Mouse (Mus musculus) midbrain, embryonic 16.5 days (tissue): ENCODE data around the gene Dgkz. TPM values are rescaled to one million over a fixed set of nuclear protein-coding genes. Genes with fewer than 3 reads are reported as not detected.

Experiments used
- ATAC-seq: fragments of 200-750 bp; cut with Nextera tagmentation; 2 replicates; pipeline ENCODE4 v1.8.0; 2017; ENCODE audit warnings: moderate TSS enrichment
- H3K27ac ChIP-seq: fragments of 300-500 bp; sonication (generic); 2 replicates; pipeline ENCODE4 v1.5.1; 2014; ENCODE audit warnings: mild to moderate bottlenecking, low read length, mixed read lengths
- H3K27me3 ChIP-seq: fragments of 300-500 bp; sonication (generic); 2 replicates; pipeline ENCODE4 v1.6.1; 2014; ENCODE audit warnings: low read depth, low read length, mixed read lengths; ENCODE audit not compliant: control insufficient read depth, insufficient read depth
- H3K36me3 ChIP-seq: fragments of 300-500 bp; sonication (generic); 2 replicates; pipeline ENCODE4 v1.6.1; 2014; ENCODE audit warnings: mild to moderate bottlenecking, low read length, moderate library complexity, mixed read lengths; ENCODE audit not compliant: control insufficient read depth, insufficient read depth
- H3K4me1 ChIP-seq: fragments of 300-500 bp; sonication (generic); 2 replicates; pipeline ENCODE4 v1.6.1; 2014; ENCODE audit warnings: mild to moderate bottlenecking, low read length, mixed read lengths; ENCODE audit not compliant: control insufficient read depth, insufficient read depth
- H3K4me2 ChIP-seq: fragments of 300-500 bp; sonication (generic); 2 replicates; pipeline ENCODE4 v1.6.1; 2014; ENCODE audit warnings: mild to moderate bottlenecking, low read length, mixed read lengths
- H3K4me3 ChIP-seq: fragments of 300-500 bp; sonication (generic); 2 replicates; pipeline ENCODE4 v1.5.1; 2014; ENCODE audit warnings: low read depth, mild to moderate bottlenecking, low read length, moderate library complexity, mixed read lengths
- H3K9ac ChIP-seq: fragments of 300-500 bp; sonication (generic); 2 replicates; pipeline ENCODE4 v1.6.1; 2014; ENCODE audit warnings: low read depth, low read length, mixed read lengths
- H3K9me3 ChIP-seq: fragments of 300-500 bp; sonication (generic); replicated peaks from 2 replicates; pipeline ENCODE4 v1.6.1; 2014; ENCODE audit warnings: mild to moderate bottlenecking, low read length, mixed read lengths; ENCODE audit not compliant: control insufficient read depth, poor library complexity, severe bottlenecking
- WGBS: fragments of 180-500 bp; shearing (Covaris S2); extraction: QIAGEN DNeasy Blood & Tissue Kit; methylation state at CpG from one replicate; pipeline ENCODE4 v1.1.7; 2014; 5-methylcytosine and 5-hydroxymethylcytosine counted together
- polyA plus RNA-seq: library from polyadenylated mRNA; unstranded; fragments of >200 nt; fragmentation: Nextera tagmentation; extraction: Ambion mirVana; gene quantifications from 2 replicates; pipeline ENCODE4 v1.2.1, GENCODE M21; 2015

Dgkz gene
- polyA plus RNA-seq, 1 experiment from 2014 or later: 33.3 TPM

DNA sequence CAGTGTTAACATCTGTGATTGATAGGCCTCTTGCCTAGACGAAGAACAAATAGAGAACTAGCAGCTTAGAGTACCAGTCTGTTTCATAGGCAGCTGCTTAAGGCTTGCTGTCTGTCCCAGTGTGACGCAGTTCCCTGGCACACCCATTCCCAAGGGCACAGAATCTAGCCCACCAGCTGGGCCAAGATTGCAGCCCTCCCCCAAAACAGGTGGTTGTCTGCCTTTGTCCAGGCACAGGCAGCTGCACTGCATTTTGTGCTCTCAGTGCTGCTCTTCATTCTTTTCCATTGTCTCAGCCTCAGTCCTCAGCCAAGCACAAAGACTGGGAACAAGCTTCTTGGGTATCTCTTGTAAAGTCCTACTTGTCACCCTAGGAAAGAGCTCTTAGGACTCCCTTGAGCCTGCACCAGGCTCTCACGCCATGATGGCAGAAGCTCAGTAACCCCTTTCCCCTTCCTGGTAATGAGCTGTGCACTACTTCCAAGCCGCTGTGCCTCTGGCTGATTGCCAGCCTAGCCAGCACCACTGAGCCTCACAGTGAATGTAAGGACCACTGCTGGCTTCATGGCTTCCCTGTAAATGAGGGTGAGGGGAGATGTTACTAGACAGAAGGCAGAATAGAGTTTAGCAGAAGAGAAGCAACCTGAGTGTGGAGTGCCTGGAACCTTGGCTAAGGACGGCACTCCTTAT, 70.9 kb downstream of the Dgkz start:
- no peaks in the 10 kb centered on the region for H3K4me1 ChIP-seq
- 49% methylated on average over 5 of the region's 5 CpGs for WGBS
- H3K27ac ChIP-seq: peak overlapping the region; percentile 36; the same call in 1 of the 2 replicates

DNA sequence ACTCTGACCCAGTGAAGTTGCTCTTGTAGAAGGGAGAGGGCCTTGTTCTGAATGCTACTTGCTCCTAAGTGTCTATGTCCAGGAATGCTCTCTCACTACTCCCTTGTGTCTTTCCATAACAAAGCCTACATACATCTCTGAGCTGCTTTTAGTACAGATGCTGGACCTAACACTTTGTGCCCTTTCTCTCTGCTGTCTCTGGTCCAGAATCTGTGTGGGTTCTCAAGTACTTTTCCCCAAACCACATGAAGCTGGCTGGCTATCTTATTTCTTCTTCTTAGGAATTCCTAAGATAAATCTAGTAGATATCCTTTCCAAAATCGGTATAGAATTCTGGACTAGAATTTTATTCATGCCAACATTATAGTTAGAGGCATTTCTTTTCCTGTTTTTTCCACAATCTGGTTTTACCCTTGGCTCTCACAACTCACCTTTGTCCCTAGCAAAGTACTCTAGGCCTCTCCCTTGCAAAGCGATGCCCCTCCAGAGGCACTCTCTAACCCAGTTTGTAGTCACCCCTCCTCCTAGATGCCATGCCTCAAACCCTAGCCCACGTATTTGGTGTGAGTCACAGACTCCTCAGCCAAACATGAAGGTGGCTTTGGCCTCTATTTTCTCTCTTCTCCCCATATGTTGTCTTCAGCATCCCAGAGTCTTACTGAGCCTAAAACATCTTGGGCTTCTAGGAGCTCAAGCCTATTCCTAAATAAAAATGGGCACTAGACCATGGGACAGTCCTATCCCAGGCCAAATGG, 72.3 kb downstream of the Dgkz start:
- Histone ChIP-seq H3K9ac (no peak overlapping the region), H3K27me3 (no peaks in the 10 kb centered on the region), H3K36me3 (peaks cover 3% of the 10 kb centered on the region; the same call in 1 of the 2 replicates), H3K27ac (no peak overlapping the region), H3K4me2 (no peak overlapping the region), H3K9me3 (no peaks in the 10 kb centered on the region), H3K4me3 (no peak overlapping the region), H3K4me1 (no peaks in the 10 kb centered on the region)
- ATAC-seq: no peak
- WGBS: 92% methylated on average over 3 of the region's 3 CpGs

More for the DNA sequence above, 70.9 kb downstream of the Dgkz start:
- peaks cover 3% of the 10 kb centered on the region; the same call in 1 of the 2 replicates for H3K36me3 ChIP-seq
- H3K9ac ChIP-seq: no peak overlapping the region
- no peak overlapping the region for H3K4me2 ChIP-seq
- ATAC-seq: 0 out of 2 replicates have a peak, but pooled peaks have one; percentile 28
- H3K27me3 ChIP-seq: no peaks in the 10 kb centered on the region
- H3K9me3 ChIP-seq: no peaks in the 10 kb centered on the region
- no peak overlapping the region for H3K4me3 ChIP-seq

DNA sequence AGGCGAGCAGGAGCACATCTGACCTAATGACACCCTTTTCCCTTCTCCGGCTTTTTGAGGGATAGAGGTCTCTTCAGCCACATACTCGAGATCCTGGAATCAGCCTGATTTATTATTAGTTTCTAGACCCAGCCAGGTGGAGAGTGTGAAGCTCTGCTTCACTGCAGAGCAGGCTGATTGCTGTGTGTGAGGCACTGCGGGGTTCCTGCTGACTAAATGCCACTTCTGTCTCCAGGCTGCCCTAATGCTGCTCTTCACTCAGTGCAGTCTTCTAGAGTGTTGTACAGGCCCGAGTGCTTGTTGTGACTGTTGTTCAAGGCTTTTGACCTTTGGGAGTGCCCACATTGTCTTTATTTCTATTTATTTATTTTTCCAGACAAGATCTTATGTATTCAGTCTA, 73.3 kb downstream of the Dgkz start:
- no peak overlapping the region for H3K4me2 ChIP-seq
- H3K4me3 ChIP-seq: no peak overlapping the region
- no peak overlapping the region for H3K9ac ChIP-seq
- H3K36me3 ChIP-seq: peaks cover 3% of the 10 kb centered on the region; the same call in 1 of the 2 replicates
- no peaks in the 10 kb centered on the region for H3K27me3 ChIP-seq
- ATAC-seq: no peak
- no peak overlapping the region for H3K27ac ChIP-seq
- no peaks in the 10 kb centered on the region for H3K9me3 ChIP-seq
- 63% methylated on average over 5 of the region's 5 CpGs for WGBS
- H3K4me1 ChIP-seq: no peaks in the 10 kb centered on the region

DNA sequence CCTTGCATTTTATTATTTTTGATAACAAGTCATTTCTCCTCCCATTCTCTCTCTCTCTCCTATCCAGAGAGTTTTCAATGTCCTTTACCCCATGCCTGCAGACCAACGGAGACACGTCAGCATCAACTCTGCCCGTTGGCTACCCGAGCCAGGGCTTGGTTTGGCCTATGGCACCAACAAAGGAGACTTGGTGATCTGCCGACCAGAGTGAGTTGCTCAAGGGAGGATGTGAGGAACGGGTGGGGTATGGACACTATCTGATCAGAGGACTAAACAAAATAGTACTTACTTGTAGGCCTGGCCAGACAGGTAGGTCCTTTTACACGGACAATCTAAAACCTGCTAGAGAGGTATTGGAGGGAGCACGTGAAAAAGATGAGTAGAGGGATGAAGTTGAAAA, 75.2 kb downstream of the Dgkz start:
- 94% methylated on average over 8 of the region's 8 CpGs for WGBS
- peaks cover 3% of the 10 kb centered on the region; the same call in 1 of the 2 replicates for H3K36me3 ChIP-seq
- no peak overlapping the region for H3K27ac ChIP-seq
- H3K9ac ChIP-seq: no peak overlapping the region
- no peak for ATAC-seq
- H3K27me3 ChIP-seq: no peaks in the 10 kb centered on the region
- H3K4me3 ChIP-seq: no peak overlapping the region
- no peaks in the 10 kb centered on the region for H3K9me3 ChIP-seq
- H3K4me2 ChIP-seq: no peak overlapping the region
- H3K4me1 ChIP-seq: no peaks in the 10 kb centered on the region

DNA sequence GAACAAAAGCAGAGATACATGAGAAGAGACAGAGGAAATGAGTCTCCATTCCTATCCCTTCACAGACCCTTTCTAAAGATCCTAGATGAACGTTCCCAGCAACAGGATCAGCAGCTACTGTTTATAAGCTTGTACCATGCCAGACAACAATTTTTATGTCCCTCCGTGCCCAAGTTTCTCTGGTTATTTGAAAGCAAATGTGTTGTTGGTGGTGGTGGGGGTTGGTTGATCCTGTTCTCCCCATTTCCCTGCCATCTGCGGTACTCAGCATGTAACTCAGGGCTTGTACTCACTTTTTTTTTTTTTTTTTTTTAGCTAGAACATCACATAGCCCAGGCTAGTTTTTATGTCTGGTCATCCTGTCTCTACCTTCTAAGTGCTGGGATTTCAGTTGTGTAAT, 76.5 kb downstream of the Dgkz start:
- H3K27ac ChIP-seq: no peak overlapping the region
- H3K4me3 ChIP-seq: no peak overlapping the region
- H3K4me1 ChIP-seq: no peaks in the 10 kb centered on the region
- H3K9ac ChIP-seq: no peak overlapping the region
- H3K4me2 ChIP-seq: no peak overlapping the region
- H3K9me3 ChIP-seq: no peaks in the 10 kb centered on the region
- H3K27me3 ChIP-seq: no peaks in the 10 kb centered on the region
- ATAC-seq: no peak
- H3K36me3 ChIP-seq: peaks cover 3% of the 10 kb centered on the region; the same call in 1 of the 2 replicates
- 97% methylated on average over 3 of the region's 3 CpGs for WGBS

DNA sequence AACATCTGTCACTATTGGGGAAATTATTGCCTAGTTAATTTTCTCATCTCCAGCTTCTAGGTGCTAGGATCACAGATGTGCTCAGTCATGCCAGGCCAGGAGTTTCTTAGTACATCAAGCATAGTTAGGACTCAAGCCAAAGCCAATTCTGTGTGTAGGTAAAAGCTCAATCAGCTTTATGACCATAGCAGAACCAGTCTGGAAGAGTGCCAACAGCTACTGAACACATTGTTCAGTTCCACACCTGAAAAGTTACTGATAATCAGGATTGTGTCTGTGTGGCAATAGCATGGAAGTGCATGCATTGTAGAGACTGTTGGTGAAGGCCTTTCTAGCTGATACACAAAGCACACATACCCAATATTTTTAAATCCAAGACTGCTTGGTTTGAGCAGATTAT, 77.7 kb downstream of the Dgkz start:
- no peak for ATAC-seq
- Histone ChIP-seq H3K4me2 (no peak overlapping the region), H3K4me3 (no peak overlapping the region), H3K27me3 (no peaks in the 10 kb centered on the region), H3K4me1 (no peaks in the 10 kb centered on the region), H3K9me3 (no peaks in the 10 kb centered on the region), H3K9ac (no peak overlapping the region), H3K27ac (no peak overlapping the region), H3K36me3 (peaks cover 3% of the 10 kb centered on the region; the same call in 1 of the 2 replicates)

DNA sequence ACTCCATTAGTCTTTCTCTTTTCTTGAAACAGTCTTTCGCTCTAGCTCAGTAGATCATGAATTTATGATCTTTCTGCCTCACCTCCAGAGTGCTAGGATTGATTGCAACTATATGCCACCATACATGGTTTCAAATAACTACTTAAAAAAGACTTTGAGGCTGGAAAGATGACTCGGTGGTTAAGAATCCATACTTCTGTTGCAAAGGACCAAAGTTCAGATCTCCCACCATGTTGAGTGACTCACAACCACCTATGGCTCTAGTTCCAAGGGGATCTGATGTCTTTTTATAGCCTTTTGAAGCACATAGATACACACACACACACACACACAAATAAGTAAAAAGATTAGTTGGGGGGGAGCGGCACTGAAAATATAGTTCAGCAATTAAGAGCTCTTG, 80.3 kb downstream of the Dgkz start:
- no peaks in the 10 kb centered on the region for H3K9me3 ChIP-seq
- H3K27me3 ChIP-seq: no peaks in the 10 kb centered on the region
- no peak overlapping the region for H3K4me3 ChIP-seq
- 96% methylated on average over 3 of the region's 3 CpGs for WGBS
- no peak for ATAC-seq
- peaks cover 2% of the 10 kb centered on the region; the same call in 1 of the 2 replicates for H3K36me3 ChIP-seq
- H3K4me1 ChIP-seq: no peaks in the 10 kb centered on the region; the same call in 1 of the 2 replicates
- H3K27ac ChIP-seq: no peak overlapping the region
- H3K9ac ChIP-seq: no peak overlapping the region
- no peak overlapping the region for H3K4me2 ChIP-seq

DNA sequence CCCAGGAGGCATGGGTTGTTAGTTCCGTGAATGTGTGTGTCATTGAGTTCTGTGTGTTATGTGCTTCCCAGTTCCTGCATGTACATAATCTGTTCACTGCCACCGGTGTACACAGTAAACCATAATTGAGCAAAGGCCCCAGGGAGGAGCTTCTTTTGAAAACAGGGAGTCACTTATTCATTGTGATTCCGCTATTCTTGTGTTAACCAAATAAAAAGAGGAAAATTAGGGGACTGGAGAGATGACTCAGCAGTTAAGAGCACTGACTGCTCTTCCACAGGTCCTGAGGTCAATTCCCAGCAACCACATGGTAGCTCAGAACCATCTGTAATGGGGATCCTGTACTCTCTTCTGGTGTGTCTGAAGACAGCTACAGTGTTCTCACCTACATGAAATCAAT, 80.9 kb downstream of the Dgkz start:
- no peak for ATAC-seq
- Histone ChIP-seq H3K4me3 (no peak overlapping the region), H3K9me3 (no peaks in the 10 kb centered on the region), H3K27me3 (no peaks in the 10 kb centered on the region), H3K4me1 (no peaks in the 10 kb centered on the region; the same call in 1 of the 2 replicates), H3K36me3 (no peaks in the 10 kb centered on the region), H3K27ac (no peak overlapping the region), H3K4me2 (no peak overlapping the region), H3K9ac (no peak overlapping the region)
- 83% methylated on average over 3 of the region's 3 CpGs for WGBS

DNA sequence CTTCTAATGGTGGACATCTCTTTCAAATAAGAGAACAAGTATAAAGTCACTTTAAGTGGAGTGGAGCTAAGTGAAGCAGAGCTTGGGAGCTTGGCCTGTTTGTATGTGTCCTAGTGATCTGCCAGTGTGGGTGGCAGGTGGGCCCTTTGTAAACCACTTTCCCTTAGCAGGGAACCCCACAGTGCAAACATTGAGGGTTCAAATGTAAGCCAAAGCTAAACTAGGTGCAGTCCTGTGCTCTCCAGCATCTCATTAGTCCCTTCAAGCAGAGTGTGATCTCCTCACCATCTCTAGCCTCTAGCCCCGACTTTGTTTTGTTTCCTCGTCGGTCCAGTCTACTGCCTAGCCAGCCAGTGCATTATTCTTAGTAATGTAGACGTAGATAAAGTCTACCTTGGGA, 91.0 kb downstream of the Dgkz start:
- Histone ChIP-seq H3K9ac (no peak overlapping the region), H3K4me1 (no peaks in the 10 kb centered on the region), H3K4me3 (no peak overlapping the region), H3K9me3 (no peaks in the 10 kb centered on the region), H3K36me3 (peaks cover 15% of the 10 kb centered on the region), H3K27me3 (no peaks in the 10 kb centered on the region), H3K4me2 (no peak overlapping the region), H3K27ac (no peak overlapping the region)
- 68% methylated on average over 4 of the region's 4 CpGs for WGBS
- ATAC-seq: no peak
